Mouse (Mus musculus) hindbrain, embryonic 14.5 days (tissue): ENCODE data around the gene Atcay. TPM values are rescaled to one million over a fixed set of nuclear protein-coding genes. Genes with fewer than 3 reads are reported as not detected.
"Not testable (repeated sequence)": the region's sequence is repeated elsewhere in the genome, so short reads cannot be mapped to it uniquely, and the experiment has no call there.

ENCODE experiments used
- ATAC-seq: fragments of 200-750 bp; cut with Nextera tagmentation; 2 replicates; pipeline ENCODE4 v1.8.0; 2017; ENCODE audit warnings: moderate number of reproducible peaks, mild to moderate bottlenecking, moderate TSS enrichment, moderate library complexity; ENCODE audit not compliant: low FRiP score
- DNase-seq: peaks from one replicate; pipeline ENCODE4 v3.0.0-alpha.2; 2015; ENCODE audit warnings: low spot score
- H3K27ac ChIP-seq: fragments of 300-500 bp; sonication (generic); 2 replicates; pipeline ENCODE4 v1.5.1; 2014; ENCODE audit warnings: mild to moderate bottlenecking, moderate library complexity
- H3K27me3 ChIP-seq: fragments of 300-500 bp; sonication (generic); 2 replicates; pipeline ENCODE4 v1.6.1; 2014; ENCODE audit warnings: mild to moderate bottlenecking, low read length, mixed read lengths; ENCODE audit not compliant: control insufficient read depth, insufficient read depth
- H3K36me3 ChIP-seq: fragments of 300-500 bp; sonication (generic); replicated peaks from 2 replicates; pipeline ENCODE4 v1.6.1; 2014; ENCODE audit not compliant: control insufficient read depth, insufficient read depth
- H3K4me1 ChIP-seq: fragments of 300-500 bp; sonication (generic); replicated peaks from 2 replicates; pipeline ENCODE4 v1.6.1; 2014; ENCODE audit warnings: antibody characterized with exemption, low read length, mixed read lengths; ENCODE audit not compliant: control insufficient read depth, insufficient read depth
- H3K4me2 ChIP-seq: fragments of 300-500 bp; sonication (generic); replicated peaks from 2 replicates; pipeline ENCODE4 v1.6.1; 2014; ENCODE audit warnings: mild to moderate bottlenecking, moderate library complexity
- H3K4me3 ChIP-seq: fragments of 300-500 bp; sonication (generic); replicated peaks from 2 replicates; pipeline ENCODE4 v1.5.1; 2014; ENCODE audit warnings: mild to moderate bottlenecking, low read length
- H3K9ac ChIP-seq: fragments of 300-500 bp; sonication (generic); 2 replicates; pipeline ENCODE4 v1.6.1; 2014
- H3K9me3 ChIP-seq: fragments of 300-500 bp; sonication (generic); 2 replicates; pipeline ENCODE4 v1.6.1; 2016; ENCODE audit warnings: low read length; ENCODE audit not compliant: control insufficient read depth
- WGBS: fragments of 180-500 bp; shearing (Covaris S2); extraction: QIAGEN DNeasy Blood & Tissue Kit; methylation state at CpG from one replicate; pipeline ENCODE4 v1.1.7; 2014; 5-methylcytosine and 5-hydroxymethylcytosine counted together
- polyA plus RNA-seq: library from polyadenylated mRNA; unstranded; fragments of >200 nt; fragmentation: Nextera tagmentation; extraction: Ambion mirVana; gene quantifications from 2 replicates; pipeline ENCODE4 v1.2.1, GENCODE M21; 2014

The Atcay gene
- polyA plus RNA-seq, 1 experiment from 2014 or later = 80.2 TPM

DNA sequence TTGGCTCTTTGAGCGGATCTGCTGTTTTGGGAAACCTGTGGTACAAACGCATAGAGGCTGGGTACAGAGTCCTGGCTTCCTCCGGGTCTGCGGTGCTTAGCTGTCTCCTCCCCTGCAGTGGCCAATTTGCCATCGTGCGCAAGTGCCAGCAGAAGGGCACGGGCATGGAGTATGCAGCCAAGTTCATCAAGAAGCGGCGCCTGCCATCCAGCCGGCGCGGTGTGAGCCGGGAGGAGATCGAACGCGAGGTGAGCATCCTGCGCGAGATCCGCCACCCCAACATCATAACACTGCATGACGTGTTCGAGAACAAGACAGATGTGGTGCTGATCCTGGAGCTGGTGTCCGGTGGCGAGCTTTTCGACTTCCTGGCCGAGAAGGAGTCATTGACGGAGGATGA, 40.8 kb downstream of the Atcay start:
- H3K27me3 ChIP-seq = peaks cover 4% of the 10 kb centered on the region
- no peak overlapping the region for H3K4me3 ChIP-seq
- H3K9me3 ChIP-seq = no peaks in the 10 kb centered on the region
- peaks cover 13% of the 10 kb centered on the region for H3K4me1 ChIP-seq
- H3K27ac ChIP-seq = no peak overlapping the region
- no peak overlapping the region for H3K9ac ChIP-seq
- peaks cover 53% of the 10 kb centered on the region for H3K36me3 ChIP-seq
- no peak for DNase-seq
- no peak for ATAC-seq
- no peak overlapping the region for H3K4me2 ChIP-seq
- WGBS = 80% methylated on average over 26 of the region's 26 CpGs

GRCm38 (mm10) chr10:81187161-81187560, 43.5 kb downstream of the Atcay start:
- H3K4me1 ChIP-seq = peaks cover 13% of the 10 kb centered on the region
- DNase-seq (no peak), ATAC-seq (no peak)
- no peak overlapping the region for H3K27ac ChIP-seq
- no peak overlapping the region for H3K9ac ChIP-seq
- H3K36me3 ChIP-seq = peaks cover 67% of the 10 kb centered on the region
- H3K4me2 ChIP-seq = no peak overlapping the region
- 94% methylated on average over 9 of the region's 9 CpGs for WGBS
- no peak overlapping the region for H3K4me3 ChIP-seq
- H3K27me3 ChIP-seq = no peaks in the 10 kb centered on the region
- no peaks in the 10 kb centered on the region for H3K9me3 ChIP-seq

DNA sequence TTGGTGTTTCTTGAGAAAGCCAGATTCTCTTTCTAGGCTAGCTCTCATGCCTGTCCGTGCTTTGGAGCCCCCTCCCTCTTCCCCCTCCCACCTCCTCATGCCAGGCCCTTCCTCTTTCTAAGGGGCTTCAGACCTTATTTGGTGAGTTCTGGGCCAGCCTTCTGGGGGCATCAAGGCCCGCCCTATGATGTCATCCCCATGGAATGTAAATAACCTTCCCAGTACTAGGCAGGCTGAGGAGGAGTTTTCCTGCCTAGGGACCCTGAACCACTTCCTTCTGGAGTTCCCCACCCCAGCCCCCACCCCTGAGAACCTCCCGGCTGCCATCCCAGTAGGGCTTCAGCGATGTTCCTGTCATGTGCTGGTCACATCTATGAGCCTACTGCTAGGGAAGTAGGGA, 45.9 kb downstream of the Atcay start:
- H3K36me3 ChIP-seq = peaks cover 71% of the 10 kb centered on the region
- H3K9ac ChIP-seq = no peak overlapping the region
- no peak overlapping the region for H3K4me2 ChIP-seq
- H3K27me3 ChIP-seq = no peaks in the 10 kb centered on the region
- H3K27ac ChIP-seq = no peak overlapping the region
- H3K4me3 ChIP-seq = no peak overlapping the region
- DNase-seq = no peak
- peaks cover 7% of the 10 kb centered on the region; the same call in 1 of the 2 replicates for H3K4me1 ChIP-seq
- no peaks in the 10 kb centered on the region for H3K9me3 ChIP-seq
- WGBS = 64% methylated on average over 4 of the region's 4 CpGs
- ATAC-seq = no peak

- H3K36me3 ChIP-seq = peaks cover 74% of the 10 kb centered on the region
Measured at GRCm38 (mm10) chr10:81183805-81184204, 46.8 kb downstream of the Atcay start, which contains the start of gene 4930442H23Rik. Gene 4930442H23Rik, minus strand, starts transcription at chr10:81183849.

GRCm38 (mm10) chr10:81182336-81183333, 48.0 kb downstream of the Atcay start, which contains the start of gene Dapk3:
Gene Dapk3, plus strand, starts transcription at chr10:81183005.
- peak within 1 kb of the TSS; percentile 71 for H3K9ac ChIP-seq
- ATAC-seq (peak; percentile 96), DNase-seq (peak; percentile 99)
- no peaks in the 10 kb centered on the region for H3K9me3 ChIP-seq
- peak within 1 kb of the TSS; percentile 58 for H3K4me2 ChIP-seq
- WGBS = 5% methylated on average over 53 of the region's 53 CpGs
- H3K4me1 ChIP-seq = peaks cover 18% of the 10 kb centered on the region
- H3K27ac ChIP-seq = peak within 1 kb of the TSS; percentile 93
- H3K36me3 ChIP-seq = peaks cover 81% of the 10 kb centered on the region
- no peaks in the 10 kb centered on the region for H3K27me3 ChIP-seq
- peak within 1 kb of the TSS; percentile 59 for H3K4me3 ChIP-seq

More at GRCm38 (mm10) chr10:81183805-81184204, 46.8 kb downstream of the Atcay start, which contains the start of gene 4930442H23Rik:
- H3K9ac ChIP-seq = peak within 1 kb of the TSS; percentile 71
- peak within 1 kb of the TSS; percentile 93 for H3K27ac ChIP-seq
- H3K27me3 ChIP-seq = no peaks in the 10 kb centered on the region
- H3K4me1 ChIP-seq = peaks cover 7% of the 10 kb centered on the region; the same call in 1 of the 2 replicates
- peak within 1 kb of the TSS; percentile 58 for H3K4me2 ChIP-seq
- 88% methylated on average over 5 of the region's 5 CpGs for WGBS
- DNase-seq = no peak
- no peak for ATAC-seq
- peak within 1 kb of the TSS; percentile 59 for H3K4me3 ChIP-seq
- no peaks in the 10 kb centered on the region for H3K9me3 ChIP-seq

DNA sequence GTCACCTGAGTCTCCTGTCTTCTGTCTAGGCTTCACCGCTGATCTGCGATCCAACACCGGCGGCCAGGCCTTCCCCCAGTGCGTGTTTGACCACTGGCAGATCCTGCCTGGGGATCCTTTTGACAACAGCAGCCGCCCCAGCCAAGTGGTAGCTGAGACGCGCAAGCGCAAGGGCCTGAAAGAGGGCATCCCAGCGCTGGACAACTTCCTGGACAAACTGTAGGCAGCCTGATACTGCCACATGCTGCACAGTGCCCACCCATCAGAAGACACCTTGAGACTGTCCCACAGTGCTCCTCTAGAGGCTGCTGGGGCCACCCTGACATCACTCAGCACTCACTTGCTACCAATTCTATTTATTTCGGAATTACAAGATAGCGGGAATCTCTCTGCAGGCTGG, 48.8 kb downstream of the Atcay start:
- H3K27me3 ChIP-seq, H3K4me3 ChIP-seq, DNase-seq, H3K9ac ChIP-seq, ATAC-seq, H3K4me2 ChIP-seq, H3K9me3 ChIP-seq: not testable (repeated sequence)
- Histone ChIP-seq H3K36me3 (peaks cover 79% of the 10 kb centered on the region), H3K4me1 (peaks cover 23% of the 10 kb centered on the region), H3K27ac (peak overlapping the region; percentile 2; the same call in 1 of the 2 replicates)
- 80% methylated on average over 12 of the region's 12 CpGs for WGBS

GRCm38 (mm10) chr10:81180946-81181345, 49.7 kb downstream of the Atcay start:
- H3K27me3 ChIP-seq = no peaks in the 10 kb centered on the region
- H3K9ac ChIP-seq = no peak overlapping the region
- H3K36me3 ChIP-seq = peaks cover 74% of the 10 kb centered on the region
- H3K27ac ChIP-seq = no peak overlapping the region
- no peaks in the 10 kb centered on the region for H3K9me3 ChIP-seq
- H3K4me3 ChIP-seq = no peak overlapping the region
- H3K4me2 ChIP-seq = no peak overlapping the region
- H3K4me1 ChIP-seq = peaks cover 25% of the 10 kb centered on the region
- DNase-seq (no peak), ATAC-seq (no peak)
- WGBS = 96% methylated on average over 13 of the region's 13 CpGs

DNA sequence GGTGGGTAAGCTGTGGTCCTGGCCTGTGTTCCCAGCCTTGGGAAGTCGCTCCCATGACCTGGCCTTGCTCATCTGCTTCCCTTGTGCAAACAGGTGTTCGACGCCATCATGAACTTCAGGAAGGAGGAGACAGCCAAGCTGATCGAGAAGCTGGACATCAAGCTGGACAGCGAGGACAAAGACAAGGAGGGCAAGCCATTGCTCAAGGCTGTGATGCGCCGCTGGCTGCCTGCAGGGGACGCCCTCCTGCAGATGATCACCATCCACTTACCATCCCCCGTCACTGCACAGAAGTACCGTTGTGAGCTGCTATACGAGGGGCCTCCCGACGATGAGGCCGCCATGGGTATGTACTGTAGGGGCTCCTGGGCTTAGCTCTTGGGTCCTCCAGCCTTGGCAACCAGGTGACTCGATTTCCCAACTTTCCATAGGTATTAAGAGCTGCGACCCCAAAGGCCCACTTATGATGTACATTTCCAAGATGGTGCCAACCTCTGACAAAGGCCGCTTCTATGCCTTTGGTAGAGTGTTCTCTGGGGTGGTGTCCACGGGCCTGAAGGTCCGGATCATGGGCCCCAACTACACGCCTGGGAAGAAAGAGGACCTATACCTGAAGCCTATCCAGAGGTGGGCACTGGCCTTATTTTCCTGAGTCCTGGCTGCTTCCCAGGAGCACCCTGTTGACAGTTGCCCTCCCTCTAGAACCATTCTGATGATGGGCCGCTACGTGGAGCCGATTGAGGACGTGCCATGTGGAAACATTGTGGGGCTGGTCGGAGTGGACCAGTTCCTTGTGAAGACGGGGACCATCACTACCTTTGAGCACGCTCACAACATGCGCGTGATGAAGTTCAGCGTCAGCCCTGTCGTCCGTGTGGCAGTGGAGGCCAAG, 50.9 kb downstream of the Atcay start:
- Histone ChIP-seq H3K9ac (no peak overlapping the region), H3K9me3 (no peaks in the 10 kb centered on the region), H3K36me3 (peaks cover 64% of the 10 kb centered on the region), H3K4me2 (no peak overlapping the region), H3K27me3 (no peaks in the 10 kb centered on the region), H3K4me1 (peaks cover 35% of the 10 kb centered on the region), H3K27ac (no peak overlapping the region), H3K4me3 (no peak overlapping the region)
- 91% methylated on average over 32 of the region's 32 CpGs for WGBS
- no peak for DNase-seq
- no peak for ATAC-seq
